Mouse (Mus musculus): ENCODE data around the gene Acadm. TPM values are rescaled to one million over a fixed set of nuclear protein-coding genes. Genes with fewer than 3 reads are reported as not detected.

Gene Acadm
- total and polyA plus RNA-seq, 3 experiments, result 78.5 to 224 (median 199) TPM

DNA sequence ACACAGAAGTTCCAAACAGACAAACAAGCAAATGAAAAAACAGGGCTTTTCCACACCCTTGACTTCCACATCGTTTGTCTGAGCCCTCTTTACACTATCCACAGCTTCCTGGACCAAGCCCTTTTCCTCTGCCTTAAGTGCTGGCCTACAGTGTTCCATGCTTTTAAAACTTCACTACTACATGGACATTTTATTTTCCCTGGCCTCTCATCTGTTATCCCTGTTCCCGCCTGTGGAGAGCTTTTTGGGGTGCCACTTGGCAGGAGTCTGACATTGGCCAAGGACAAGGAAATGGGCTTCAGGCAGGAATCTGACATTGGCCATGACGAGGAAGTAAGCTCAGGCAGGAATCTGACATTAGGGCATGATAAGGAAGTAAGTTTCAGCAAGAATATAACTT, 41.8 kb downstream of the Acadm start:
- H3K4me1 ChIP-seq (ENCODE audit: control insufficient read depth in 1 of 2, insufficient read depth in 2 of 2), result peaks cover 0 to 25% of the 10 kb centered on the region in 2 experiments; a peak in 3 of 4 replicates
- no peak overlapping the region for H3K4me2 ChIP-seq (ENCODE audit: insufficient read depth, low read depth, poor library complexity, severe bottlenecking)
- no peak for TF ChIP-seq JUND (conservative IDR thresholded peaks at IDR 0.05; ENCODE audit: low read depth, low read length)
- 0 out of 2 replicates have a peak, but pooled peaks have one; percentile 53 for TF ChIP-seq ZMIZ1 (IDR thresholded peaks at IDR 0.05; ENCODE audit: low read depth, low read length)
- no peak for TF ChIP-seq MAFK (IDR thresholded peaks at IDR 0.05; ENCODE audit: insufficient replicate concordance, low read length)
- no peak for TF ChIP-seq TBP (conservative IDR thresholded peaks at IDR 0.05; ENCODE audit: low read depth, low read length)
- no peak for TF ChIP-seq USF2 (conservative IDR thresholded peaks at IDR 0.05; ENCODE audit: low read depth, low read length)
- DNase-seq (ENCODE audit: extremely low read depth), result no peak
- H3K9ac ChIP-seq (ENCODE audit: insufficient read depth, low read depth), result no peak overlapping the region
- H3K36me3 ChIP-seq (replicated peaks in 1 of 2; ENCODE audit: control insufficient read depth in 1 of 2, insufficient read depth in 1 of 2, low read length in 1 of 2), result peaks cover 33 to 53% of the 10 kb centered on the region in 2 experiments
- H3K27me3 ChIP-seq (replicated peaks), result no peaks in the 10 kb centered on the region
- H3K27ac ChIP-seq (ENCODE audit: insufficient read depth, low read depth), result no peak overlapping the region
- H3K9me3 ChIP-seq (replicated peaks; ENCODE audit: low read length), result no peaks in the 10 kb centered on the region
- H3K4me3 ChIP-seq (replicated peaks in 1 of 3; ENCODE audit: low read depth in 2 of 3, low read length in 2 of 3, poor library complexity in 1 of 3), result no peak overlapping the region
- in situ Hi-C loops (cut with MboI; ENCODE audit: low pct_ligation_motif_present, low pct_unique_long_range_greater_than_20kb, low sequenced_read_pairs) (no loop called here), dilution Hi-C loops (cut with MboI; ENCODE audit: extremely low pct_ligation_motif_present, extremely low pct_unique_long_range_greater_than_20kb, low sequenced_read_pairs) (no loop called here)
- H3K79me2 ChIP-seq (replicated peaks; ENCODE audit: control insufficient read depth, extremely low read depth, insufficient read depth, poor library complexity, severe bottlenecking), result peaks cover 4% of the 10 kb centered on the region

DNA sequence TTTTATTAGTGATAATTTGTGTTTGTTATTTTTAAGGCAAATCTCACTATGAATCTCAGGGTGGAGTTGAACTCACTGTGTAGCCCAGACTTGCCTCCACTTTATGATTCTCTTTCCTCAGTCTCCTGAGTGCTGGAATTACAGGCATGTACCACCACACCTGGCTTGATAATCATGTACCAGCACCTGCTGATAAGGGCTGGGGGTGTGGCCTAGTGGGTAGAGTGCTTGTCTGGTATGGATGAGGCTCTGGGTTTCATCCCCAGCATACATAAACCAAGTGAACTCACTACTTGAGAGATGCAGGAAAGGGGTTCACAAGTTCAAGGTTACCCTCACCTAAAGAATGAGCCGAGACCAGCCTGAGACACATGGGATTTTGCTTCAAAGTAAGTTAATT, 42.5 kb downstream of the Acadm start:
- no peak overlapping the region for H3K4me2 ChIP-seq (ENCODE audit: insufficient read depth, low read depth, poor library complexity, severe bottlenecking)
- H3K36me3 ChIP-seq (replicated peaks in 1 of 2; ENCODE audit: control insufficient read depth in 1 of 2, insufficient read depth in 1 of 2, low read length in 1 of 2), result peaks cover 27 to 48% of the 10 kb centered on the region in 2 experiments
- H3K79me2 ChIP-seq (replicated peaks; ENCODE audit: control insufficient read depth, extremely low read depth, insufficient read depth, poor library complexity, severe bottlenecking), result peaks cover under 1% of the 10 kb centered on the region
- H3K4me1 ChIP-seq (ENCODE audit: control insufficient read depth in 1 of 2, insufficient read depth in 2 of 2), result peaks cover 0 to 19% of the 10 kb centered on the region in 2 experiments; a peak in 3 of 4 replicates
- in situ Hi-C loops (cut with MboI; ENCODE audit: low pct_ligation_motif_present, low pct_unique_long_range_greater_than_20kb, low sequenced_read_pairs) (no loop called here), dilution Hi-C loops (cut with MboI; ENCODE audit: extremely low pct_ligation_motif_present, extremely low pct_unique_long_range_greater_than_20kb, low sequenced_read_pairs) (no loop called here)
- H3K9ac ChIP-seq (ENCODE audit: insufficient read depth, low read depth), result no peak overlapping the region
- H3K4me3 ChIP-seq (replicated peaks in 1 of 3; ENCODE audit: low read depth in 2 of 3, low read length in 2 of 3, poor library complexity in 1 of 3), result no peak overlapping the region
- no peaks in the 10 kb centered on the region for H3K9me3 ChIP-seq (replicated peaks; ENCODE audit: low read length)
- TF ChIP-seq UBTF (IDR thresholded peaks at IDR 0.05; ENCODE audit: low read depth, low read length) (no peak), E2F4 (IDR thresholded peaks at IDR 0.05; ENCODE audit: insufficient replicate concordance, low read depth, low read length) (no peak), NRF1 (IDR thresholded peaks at IDR 0.05; ENCODE audit: low read depth, low read length) (no peak), POLR2AphosphoS2 (IDR thresholded peaks at IDR 0.05; ENCODE audit: low read depth, low read length) (no peak), ZNF384 (IDR thresholded peaks at IDR 0.05; ENCODE audit: low read depth, low read length) (no peak), ETS1 (conservative IDR thresholded peaks at IDR 0.05; ENCODE audit: low read depth, low read length) (no peak), IRF4 (IDR thresholded peaks at IDR 0.05; ENCODE audit: low read depth, low read length) (no peak), SIN3A (IDR thresholded peaks at IDR 0.05; ENCODE audit: low read length) (no peak), GABPA (IDR thresholded peaks at IDR 0.05; ENCODE audit: insufficient replicate concordance, low read depth, low read length) (no peak), ZKSCAN1 (IDR thresholded peaks at IDR 0.05; ENCODE audit: borderline replicate concordance, low read depth, low read length) (no peak), RAD21 (IDR thresholded peaks at IDR 0.05; ENCODE audit: low read depth, low read length) (no peak), USF2 (conservative IDR thresholded peaks at IDR 0.05; ENCODE audit: low read depth, low read length) (no peak), TCF12 (IDR thresholded peaks at IDR 0.05; ENCODE audit: low read depth, low read length) (no peak), EP300 (IDR thresholded peaks at IDR 0.05; ENCODE audit: low read length) (no peak)
- H3K27me3 ChIP-seq (replicated peaks), result no peaks in the 10 kb centered on the region
- H3K27ac ChIP-seq (ENCODE audit: insufficient read depth, low read depth), result no peak overlapping the region
- DNase-seq (ENCODE audit: extremely low read depth), result no peak
